ENCODE assay signal across 8 mouse cellular contexts in genomic region chr14:47188848-47189634, GRCm38 (mm10). TPM values are rescaled to one million over a fixed set of nuclear protein-coding genes. Genes with fewer than 3 reads are reported as not detected.
DNase-seq lines count a peak whose midpoint lies in the region; ATAC-seq and TF ChIP-seq lines count a peak whose summit lies in the region.

TSS of gene Gch1 (minus strand) at chr14:47189413.

- TF ChIP-seq RAD21 in CH12.LX (IDR thresholded peaks at IDR 0.05; ENCODE audit: low read depth, low read length) = no peak

- peak; percentile 77 for DNase-seq in CH12.LX (ENCODE audit: extremely low read depth)
- DNase-seq in cerebellum, adult 11 months = peak; percentile 16
- peak; percentile 79 for DNase-seq in forebrain, embryonic 14.5 days (ENCODE audit: low spot score)
- DNase-seq in heart, postnatal 25 days (ENCODE audit: low spot score) = peak; percentile 81
- peak; percentile 39 to 63 for DNase-seq in layer of hippocampus, adult 2 months (ENCODE audit: low spot score in 2 of 2)
- DNase-seq in lung, adult 2 months = peak; percentile 87
- DNase-seq in testis, postnatal 14 days (ENCODE audit: low spot score) = peak; percentile 79

- no peak within 1 kb of the TSS for H3K27ac ChIP-seq in CH12.LX (ENCODE audit: insufficient read depth, low read depth)
- H3K27ac ChIP-seq in forebrain, embryonic 14.5 days (ENCODE audit: low read depth, low read length) = no peak within 1 kb of the TSS
- H3K27ac ChIP-seq in layer of hippocampus, adult 2 months = peak within 1 kb of the TSS; percentile 78
- no peak within 1 kb of the TSS for H3K27ac ChIP-seq in neural tube, embryonic 15.5 days (replicated peaks)

- H3K36me3 ChIP-seq in CH12.LX (replicated peaks in 1 of 2; ENCODE audit: control insufficient read depth in 1 of 2, insufficient read depth in 1 of 2, low read length in 1 of 2) = peaks cover 0 to under 1% of the 10 kb centered on the region in 2 experiments
- H3K36me3 ChIP-seq in forebrain, embryonic 14.5 days (ENCODE audit: control insufficient read depth, insufficient read depth, low read length) = no peaks in the 10 kb centered on the region
- H3K36me3 ChIP-seq in neural tube, embryonic 15.5 days = no peaks in the 10 kb centered on the region

- no peak for TF ChIP-seq EP300 in CH12.LX (IDR thresholded peaks at IDR 0.05; ENCODE audit: low read length)

- H3K4me1 ChIP-seq in CH12.LX (ENCODE audit: control insufficient read depth in 1 of 2, insufficient read depth in 2 of 2) = peaks cover 0 to 16% of the 10 kb centered on the region in 2 experiments; a peak in 2 of 4 replicates
- H3K4me1 ChIP-seq in forebrain, embryonic 14.5 days (ENCODE audit: control insufficient read depth, insufficient read depth, low read length) = peaks cover 4% of the 10 kb centered on the region; the same call in 1 of the 2 replicates
- H3K4me1 ChIP-seq in lung, adult 2 months (ENCODE audit: control insufficient read depth, insufficient read depth, low read length) = peaks cover 4% of the 10 kb centered on the region; the same call in 1 of the 2 replicates
- peaks cover 10% of the 10 kb centered on the region for H3K4me1 ChIP-seq in neural tube, embryonic 15.5 days

- dilution Hi-C loops in CH12.LX (cut with MboI; ENCODE audit: extremely low pct_ligation_motif_present, extremely low pct_unique_long_range_greater_than_20kb, low sequenced_read_pairs) = no loop called here

- intact Hi-C loops in heart, postnatal 25 days (cut with DNase I) = loop anchor here (5.0 kb wide), 3 partner anchors 102 to 307 kb away; partner anchors contain the start of gene Samd4

- TF ChIP-seq CTCF in CH12.LX (conservative IDR thresholded peaks at IDR 0.05 in 1 of 2, IDR thresholded peaks at IDR 0.05 in 1 of 2; ENCODE audit: low read depth in 2 of 2, low read length in 2 of 2) = 0 out of 4 replicates have a peak, but pooled peaks of 1 of the 2 experiments have one; percentile 18
- TF ChIP-seq CTCF in layer of hippocampus, adult 2 months (conservative IDR thresholded peaks at IDR 0.05) = peak; percentile 44
- TF ChIP-seq CTCF in lung, adult 2 months (IDR thresholded peaks at IDR 0.05; ENCODE audit: insufficient read depth, low read length) = no peak

- H3K4me3 ChIP-seq in CH12.LX (replicated peaks in 1 of 3; ENCODE audit: low read depth in 2 of 3, low read length in 2 of 3, poor library complexity in 1 of 3) = peak within 1 kb of the TSS; percentile 64 to 80 (median 69)
- peak within 1 kb of the TSS; percentile 67 for H3K4me3 ChIP-seq in forebrain, embryonic 14.5 days (ENCODE audit: low read depth, low read length)
- peak within 1 kb of the TSS; percentile 82 for H3K4me3 ChIP-seq in layer of hippocampus, adult 2 months
- H3K4me3 ChIP-seq in lung, adult 2 months (replicated peaks; ENCODE audit: extremely low read depth, low read depth, low read length) = peak within 1 kb of the TSS; percentile 83
- H3K4me3 ChIP-seq in neural tube, embryonic 15.5 days (replicated peaks) = peak within 1 kb of the TSS; percentile 62

- H3K4me2 ChIP-seq in CH12.LX (ENCODE audit: insufficient read depth, low read depth, poor library complexity, severe bottlenecking) = peak within 1 kb of the TSS; percentile 80
- H3K4me2 ChIP-seq in forebrain, embryonic 14.5 days (ENCODE audit: low read length) = peak within 1 kb of the TSS; percentile 99
- peak within 1 kb of the TSS; percentile 96 for H3K4me2 ChIP-seq in neural tube, embryonic 15.5 days

- peak within 1 kb of the TSS; percentile 56 for H3K9ac ChIP-seq in CH12.LX (ENCODE audit: insufficient read depth, low read depth)
- peak within 1 kb of the TSS; percentile 61 for H3K9ac ChIP-seq in forebrain, embryonic 14.5 days (ENCODE audit: low read length)
- peak within 1 kb of the TSS; percentile 47 for H3K9ac ChIP-seq in neural tube, embryonic 15.5 days (replicated peaks)

- ATAC-seq in forebrain, embryonic 14.5 days = peak; percentile 95
- peak; percentile 94 for ATAC-seq in neural tube, embryonic 15.5 days (ENCODE audit: low FRiP score)

- no peaks in the 10 kb centered on the region for H3K9me3 ChIP-seq in CH12.LX (replicated peaks; ENCODE audit: low read length)
- no peaks in the 10 kb centered on the region for H3K9me3 ChIP-seq in forebrain, embryonic 14.5 days (replicated peaks; ENCODE audit: control insufficient read depth, low read length)
- no peaks in the 10 kb centered on the region for H3K9me3 ChIP-seq in neural tube, embryonic 15.5 days (replicated peaks)

- H3K79me2 ChIP-seq in CH12.LX (replicated peaks; ENCODE audit: control insufficient read depth, extremely low read depth, insufficient read depth, poor library complexity, severe bottlenecking) = no peaks in the 10 kb centered on the region

- H3K27me3 ChIP-seq in CH12.LX (replicated peaks) = no peaks in the 10 kb centered on the region
- peaks cover 12% of the 10 kb centered on the region for H3K27me3 ChIP-seq in forebrain, embryonic 14.5 days (replicated peaks; ENCODE audit: control insufficient read depth, insufficient read depth, low read length)
- H3K27me3 ChIP-seq in neural tube, embryonic 15.5 days (replicated peaks) = peaks cover 19% of the 10 kb centered on the region

- WGBS in forebrain, embryonic 14.5 days = under 1% methylated on average over 67 of the region's 68 CpGs
- WGBS in lung, adult 2 months = under 1% methylated on average over 68 of the region's 68 CpGs
- WGBS in neural tube, embryonic 15.5 days = under 1% methylated on average over 67 of the region's 68 CpGs

- in situ Hi-C loops in CH12.LX (cut with MboI; ENCODE audit: low pct_ligation_motif_present, low pct_unique_long_range_greater_than_20kb, low sequenced_read_pairs) = no loop called here

- peak; percentile 87 for TF ChIP-seq POLR2A in CH12.LX (IDR thresholded peaks at IDR 0.05; ENCODE audit: low read depth, low read length)
- TF ChIP-seq POLR2A in lung, adult 2 months (IDR thresholded peaks at IDR 0.05; ENCODE audit: borderline replicate concordance, extremely low read depth, low read depth, low read length) = peak; percentile 79; the same call in 1 of the 2 replicates

TF ChIP-seq in CH12.LX, 34 proteins besides CTCF, POLR2A, EP300 and RAD21 (continues in another document):
- no peak for TF ChIP-seq GABPA (IDR thresholded peaks at IDR 0.05; ENCODE audit: insufficient replicate concordance, low read depth, low read length)
- no peak for TF ChIP-seq E2F4 (IDR thresholded peaks at IDR 0.05; ENCODE audit: insufficient replicate concordance, low read depth, low read length)
- no peak for TF ChIP-seq USF2 (conservative IDR thresholded peaks at IDR 0.05; ENCODE audit: low read depth, low read length)
- TF ChIP-seq ELF1 (IDR thresholded peaks at IDR 0.05; ENCODE audit: low read depth, low read length) = no peak
- no peak; the same call in 1 of the 2 replicates for TF ChIP-seq MAZ (IDR thresholded peaks at IDR 0.05; ENCODE audit: low read depth, low read length)
- no peak for TF ChIP-seq ZNF384 (IDR thresholded peaks at IDR 0.05; ENCODE audit: low read depth, low read length)
- TF ChIP-seq CHD2 (IDR thresholded peaks at IDR 0.05; ENCODE audit: low read length) = no peak; the same call in 1 of the 2 replicates
- peak; percentile 64 for TF ChIP-seq TCF12 (IDR thresholded peaks at IDR 0.05; ENCODE audit: low read depth, low read length)
- TF ChIP-seq MEF2A (IDR thresholded peaks at IDR 0.05; ENCODE audit: borderline replicate concordance, low read depth, low read length) = peak; percentile 43; the same call in 1 of the 2 replicates
- TF ChIP-seq MAX (IDR thresholded peaks at IDR 0.05; ENCODE audit: low read length) = no peak
- TF ChIP-seq CHD1 (IDR thresholded peaks at IDR 0.05; ENCODE audit: low read depth, low read length) = no peak
- peak; percentile 89 for TF ChIP-seq ZMIZ1 (IDR thresholded peaks at IDR 0.05; ENCODE audit: low read depth, low read length)
- no peak for TF ChIP-seq NRF1 (IDR thresholded peaks at IDR 0.05; ENCODE audit: low read depth, low read length)
- no peak for TF ChIP-seq SMC3 (IDR thresholded peaks at IDR 0.05; ENCODE audit: low read depth, low read length)
- no peak for TF ChIP-seq PAX5 (IDR thresholded peaks at IDR 0.05; ENCODE audit: low read length)
- TF ChIP-seq POLR2AphosphoS2 (IDR thresholded peaks at IDR 0.05; ENCODE audit: low read depth, low read length) = no peak
- peak; percentile 83 for TF ChIP-seq NELFE (IDR thresholded peaks at IDR 0.05; ENCODE audit: low read depth, low read length)
- TF ChIP-seq ZKSCAN1 (IDR thresholded peaks at IDR 0.05; ENCODE audit: borderline replicate concordance, low read depth, low read length) = no peak
- peak; percentile 85 for TF ChIP-seq UBTF (IDR thresholded peaks at IDR 0.05; ENCODE audit: low read depth, low read length)
- no peak for TF ChIP-seq USF1 (IDR thresholded peaks at IDR 0.05; ENCODE audit: low read depth, low read length)
- TF ChIP-seq BHLHE40 (IDR thresholded peaks at IDR 0.05; ENCODE audit: low read depth, low read length) = no peak
- no peak for TF ChIP-seq RCOR1 (conservative IDR thresholded peaks at IDR 0.05; ENCODE audit: low read depth, low read length)
- no peak for TF ChIP-seq HCFC1 (IDR thresholded peaks at IDR 0.05; ENCODE audit: low read depth, low read length)
- TF ChIP-seq JUN (IDR thresholded peaks at IDR 0.05; ENCODE audit: insufficient read depth, low read depth, low read length) = no peak
- no peak for TF ChIP-seq IRF4 (IDR thresholded peaks at IDR 0.05; ENCODE audit: low read depth, low read length)
- TF ChIP-seq SIN3A (IDR thresholded peaks at IDR 0.05; ENCODE audit: low read length) = peak; percentile 59; the same call in 1 of the 2 replicates
- no peak for TF ChIP-seq MAFK (IDR thresholded peaks at IDR 0.05; ENCODE audit: insufficient replicate concordance, low read length)
- no peak for TF ChIP-seq JUND (conservative IDR thresholded peaks at IDR 0.05; ENCODE audit: low read depth, low read length)
- no peak for TF ChIP-seq ZC3H11A (IDR thresholded peaks at IDR 0.05; ENCODE audit: low read depth, low read length)
- no peak for TF ChIP-seq KAT2A (IDR thresholded peaks at IDR 0.05; ENCODE audit: insufficient replicate concordance, low read length)
- TF ChIP-seq MXI1 (IDR thresholded peaks at IDR 0.05; ENCODE audit: low read depth, low read length) = peak; percentile 41; the same call in 1 of the 2 replicates
- no peak for TF ChIP-seq MYC (IDR thresholded peaks at IDR 0.05; ENCODE audit: low read depth, low read length)

RNA-seq across cellular contexts. Expression of gene Gch1, which starts in this region (rescaled TPM):
- total RNA-seq in CH12.LX (2012; rRNA removed) (3.1 and 5.7 TPM in 2 replicates), CH12.LX (2014; rRNA removed) (6.4 and 6.5 TPM in 2 replicates)
- 5.2 and 5.7 TPM in 2 replicates for polyA plus RNA-seq in CH12.LX (2012; ENCODE audit: insufficient read length, low read depth)
- polyA plus RNA-seq in forebrain, embryonic 14.5 days (2014; fragmentation: Nextera tagmentation; extraction: Ambion mirVana) = 2.0 TPM in 2 replicates
- total RNA-seq in heart, postnatal 25 days (2021) = 1 to 10 TPM; 6.8 to 7.3 TPM
- 1 to 10 TPM; 1.1 to 1.9 TPM for total RNA-seq in layer of hippocampus, adult 2 months (2021)
- polyA plus RNA-seq in lung, adult 2 months (2012; rRNA removed) = 9.9 and 11.3 TPM in 2 replicates
- polyA plus RNA-seq in neural tube, embryonic 15.5 days (2015; fragmentation: Nextera tagmentation; extraction: Ambion mirVana) = 2.5 and 4.7 TPM in 2 replicates

Comparison
In these comparisons a context has a peak if more than half of its experiments do, and no peak if none do; other contexts are left out.
1. DNase-seq: peak in every context shown above with its lines; median percentile 87 in lung, adult 2 months; 81 in heart, postnatal 25 days; 79 in forebrain, embryonic 14.5 days; 79 in testis, postnatal 14 days; 77 in CH12.LX; 51 in layer of hippocampus, adult 2 months; 16 in cerebellum, adult 11 months.